In genomic region chr13:20045350-20045749, GRCm38 (mm10) we compare ENCODE assay signal across 26 mouse cellular contexts.
"Had no signal": no experiment of that assay in that cellular context is flagged by ENCODE, and none has a peak within 500 bp of the region (broad histone marks: within the 10 kb centered on the region; RNA-seq: fewer than 3 reads in every experiment).

No protein-coding gene starts in this region.

- H3K4me3 ChIP-seq: heart, adult 2 months; heart, embryonic 13.5 days; heart, embryonic 15.5 days; hindbrain, embryonic 13.5 days; hindbrain, embryonic 15.5 days; intestine, embryonic 15.5 days; kidney, embryonic 15.5 days; limb, embryonic 13.5 days; limb, embryonic 15.5 days had no signal

- ATAC-seq: forebrain, postnatal 0 days; hindbrain, postnatal 0 days; intestine, embryonic 15.5 days had no signal

- H3K4me1 ChIP-seq: kidney, embryonic 15.5 days; limb, embryonic 15.5 days had no signal

- H3K4me2 ChIP-seq: heart, embryonic 11.5 days; heart, embryonic 13.5 days; heart, embryonic 15.5 days; hindbrain, embryonic 13.5 days; hindbrain, embryonic 15.5 days; intestine, embryonic 15.5 days; kidney, embryonic 15.5 days; limb, embryonic 13.5 days; limb, embryonic 15.5 days had no signal

- H3K36me3 ChIP-seq: heart, embryonic 13.5 days; heart, embryonic 15.5 days; hindbrain, embryonic 13.5 days; hindbrain, embryonic 15.5 days; intestine, embryonic 15.5 days; kidney, embryonic 15.5 days; limb, embryonic 13.5 days; limb, embryonic 15.5 days had no signal

- H3K27ac ChIP-seq: heart, adult 2 months; heart, embryonic 13.5 days; heart, embryonic 15.5 days; hindbrain, embryonic 13.5 days; hindbrain, embryonic 15.5 days; hindbrain, postnatal 0 days; intestine, embryonic 15.5 days; kidney, embryonic 15.5 days; kidney, postnatal 0 days; limb, embryonic 13.5 days; limb, embryonic 15.5 days had no signal

- H3K9me3 ChIP-seq: heart, embryonic 13.5 days; heart, embryonic 15.5 days; hindbrain, embryonic 13.5 days; hindbrain, embryonic 15.5 days; intestine, embryonic 15.5 days; kidney, embryonic 15.5 days; limb, embryonic 13.5 days; limb, embryonic 15.5 days had no signal

- H3K9ac ChIP-seq: forebrain, postnatal 0 days; heart, embryonic 13.5 days; heart, embryonic 15.5 days; hindbrain, embryonic 13.5 days; hindbrain, embryonic 15.5 days; intestine, embryonic 15.5 days; kidney, embryonic 15.5 days; limb, embryonic 13.5 days; limb, embryonic 15.5 days had no signal

- DNase-seq: forebrain, postnatal 0 days; gastrocnemius, postnatal 14 days; gastrocnemius, postnatal 36 days; heart, adult 11 months; heart, adult 2 months; heart, postnatal 14 days; heart, postnatal 36 days; kidney, adult 11 months; kidney, adult 2 months; kidney, adult 9 months; kidney, postnatal 14 days; kidney, postnatal 36 days; layer of hippocampus, adult 9-11 months; layer of hippocampus, postnatal 36 days; left cerebral cortex, postnatal 4 days had no signal

- H3K27me3 ChIP-seq: heart, embryonic 15.5 days; hindbrain, embryonic 13.5 days; hindbrain, embryonic 15.5 days; intestine, embryonic 15.5 days; limb, embryonic 15.5 days had no signal
